Mouse (Mus musculus): Measurements from ENCODE around the gene Hspa12b. TPM values are rescaled to one million over a fixed set of nuclear protein-coding genes. Genes with fewer than 3 reads are reported as not detected.

Hspa12b gene
- total RNA-seq, 1 experiment from 2014 or later: not detected

DNA sequence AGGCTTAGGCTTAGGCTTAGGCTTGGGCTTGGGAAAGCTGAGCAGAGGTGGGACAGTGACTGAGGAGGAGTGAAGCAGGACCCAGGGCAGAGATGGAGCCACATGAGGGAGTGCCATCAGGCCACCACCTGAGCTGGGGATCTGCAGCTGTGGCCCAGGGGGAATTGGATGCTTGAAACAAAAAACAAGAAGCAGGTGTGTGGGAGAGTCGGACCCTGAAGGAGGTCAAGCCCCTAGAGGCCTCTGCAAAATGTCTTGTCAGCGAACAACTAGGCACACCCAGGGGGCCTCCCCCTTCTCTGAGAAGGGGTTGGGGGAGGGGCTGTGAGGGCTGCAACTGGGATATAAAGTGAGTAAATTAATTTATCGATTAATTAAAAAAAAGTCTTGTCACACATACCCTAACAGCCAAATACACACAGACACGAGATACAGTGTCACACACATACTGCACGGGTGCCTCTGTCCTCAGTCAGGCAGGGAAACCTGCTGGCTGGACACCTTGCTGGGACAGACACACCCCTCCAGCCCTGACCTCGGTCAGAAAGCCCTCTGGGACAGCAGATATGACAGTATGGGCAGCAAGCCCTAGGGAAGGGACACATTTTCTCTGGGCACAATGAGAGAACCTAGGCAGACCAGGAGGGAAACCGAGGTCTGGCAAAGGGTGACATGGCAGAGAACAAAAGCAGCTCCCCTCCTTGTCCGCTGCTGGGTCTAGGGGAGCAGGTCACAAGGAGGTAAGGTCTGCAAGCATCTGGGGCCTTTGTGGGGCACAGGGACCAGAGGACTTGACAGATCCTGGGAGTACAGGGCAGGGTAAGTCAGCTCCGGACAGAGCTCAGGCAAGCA is 890 bp upstream of the Hspa12b start:
- no peak for ATAC-seq (replicated peaks; ENCODE audit: insufficient number of reproducible peaks, low FRiP score, low TSS enrichment, poor library complexity, severe bottlenecking)

DNA sequence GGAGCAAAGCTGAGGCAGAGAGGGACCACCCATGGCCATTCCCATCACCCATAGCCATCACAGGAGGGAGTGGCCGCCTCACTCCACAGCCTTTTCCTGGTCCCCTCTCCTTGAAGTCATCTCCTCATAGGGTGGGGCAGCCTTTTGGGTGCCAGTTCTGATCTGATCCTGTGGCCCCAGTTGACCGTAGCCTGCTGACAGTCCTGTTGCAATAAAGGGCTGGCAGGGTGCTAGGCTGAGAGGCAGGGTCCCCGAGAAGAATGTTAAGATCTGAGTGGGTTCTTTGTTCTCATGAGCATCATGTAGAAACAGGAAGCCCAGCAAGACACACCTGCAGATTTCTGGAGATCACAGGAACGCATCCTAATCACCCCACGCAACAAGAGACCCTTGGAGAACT is 1.1 kb downstream of the Hspa12b start:
- ATAC-seq (replicated peaks; ENCODE audit: insufficient number of reproducible peaks, low FRiP score, low TSS enrichment, poor library complexity, severe bottlenecking): no peak

DNA sequence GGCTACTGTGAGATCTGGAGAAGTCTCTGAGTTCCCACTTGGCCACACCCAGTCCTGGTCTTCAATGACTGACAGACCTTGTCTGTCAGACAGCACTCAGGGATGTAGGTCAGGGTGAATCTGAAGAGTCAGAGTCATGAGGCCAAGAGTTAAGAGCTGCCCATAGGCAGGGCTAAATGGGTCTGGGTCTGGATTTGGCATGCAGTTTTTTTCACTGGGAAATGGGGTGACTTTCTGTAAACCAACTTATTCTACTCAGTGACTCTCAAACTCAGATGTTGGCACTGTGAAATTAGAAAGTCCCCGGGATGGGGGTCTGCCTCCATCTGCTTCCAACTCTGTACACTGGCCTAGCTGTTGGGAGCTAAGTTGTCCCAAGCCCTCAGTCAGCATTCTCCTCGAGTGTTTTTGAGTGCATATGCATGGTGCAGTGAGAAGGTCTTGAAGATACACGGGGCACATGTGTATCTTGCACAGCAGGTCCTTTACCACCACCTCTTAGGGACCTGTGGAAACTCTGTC is 1.6 kb downstream of the Hspa12b start:
- ATAC-seq (replicated peaks; ENCODE audit: insufficient number of reproducible peaks, low FRiP score, low TSS enrichment, poor library complexity, severe bottlenecking): no peak

DNA sequence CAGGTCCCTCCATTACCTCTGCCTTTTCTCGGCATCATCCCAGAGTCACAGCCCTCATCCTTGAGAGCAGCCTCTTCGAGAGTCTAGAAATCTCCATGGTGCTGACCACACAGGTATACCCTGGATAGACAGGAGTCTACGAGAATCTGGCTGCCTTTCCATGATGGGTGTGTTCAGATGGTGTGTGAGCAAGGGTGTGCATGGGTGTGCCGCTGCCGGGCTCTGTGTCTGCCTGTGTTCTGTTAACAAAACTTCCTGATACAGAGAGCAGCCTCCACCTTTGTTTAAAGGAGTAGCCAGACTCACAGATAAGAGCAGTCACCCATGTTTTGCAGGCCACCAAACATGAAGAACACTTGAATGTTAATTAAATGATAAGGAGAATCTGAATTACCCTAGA is 2.8 kb downstream of the Hspa12b start:
- no peak for ATAC-seq (replicated peaks; ENCODE audit: insufficient number of reproducible peaks, low FRiP score, low TSS enrichment, poor library complexity, severe bottlenecking)

DNA sequence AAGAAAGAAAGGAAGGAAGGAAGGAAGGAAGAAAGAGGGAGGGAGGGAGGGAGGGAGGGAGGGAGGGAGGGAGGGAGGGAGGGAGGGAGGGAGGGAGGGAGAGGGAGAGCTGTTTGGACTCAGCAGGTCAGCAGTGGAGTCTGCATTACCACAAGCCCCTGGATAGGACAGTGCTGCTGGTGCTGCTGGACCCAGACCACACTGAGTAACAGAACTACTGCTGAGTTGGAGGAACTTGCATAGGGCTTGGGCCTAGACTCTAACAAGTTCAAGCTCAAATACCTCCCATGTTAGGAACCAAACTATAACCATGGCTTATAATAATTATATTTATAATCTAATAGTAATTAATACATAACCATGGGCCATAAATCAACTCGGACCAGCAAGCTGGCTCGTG is 3.8 kb downstream of the Hspa12b start:
- ATAC-seq (replicated peaks; ENCODE audit: insufficient number of reproducible peaks, low FRiP score, low TSS enrichment, poor library complexity, severe bottlenecking): no peak

DNA sequence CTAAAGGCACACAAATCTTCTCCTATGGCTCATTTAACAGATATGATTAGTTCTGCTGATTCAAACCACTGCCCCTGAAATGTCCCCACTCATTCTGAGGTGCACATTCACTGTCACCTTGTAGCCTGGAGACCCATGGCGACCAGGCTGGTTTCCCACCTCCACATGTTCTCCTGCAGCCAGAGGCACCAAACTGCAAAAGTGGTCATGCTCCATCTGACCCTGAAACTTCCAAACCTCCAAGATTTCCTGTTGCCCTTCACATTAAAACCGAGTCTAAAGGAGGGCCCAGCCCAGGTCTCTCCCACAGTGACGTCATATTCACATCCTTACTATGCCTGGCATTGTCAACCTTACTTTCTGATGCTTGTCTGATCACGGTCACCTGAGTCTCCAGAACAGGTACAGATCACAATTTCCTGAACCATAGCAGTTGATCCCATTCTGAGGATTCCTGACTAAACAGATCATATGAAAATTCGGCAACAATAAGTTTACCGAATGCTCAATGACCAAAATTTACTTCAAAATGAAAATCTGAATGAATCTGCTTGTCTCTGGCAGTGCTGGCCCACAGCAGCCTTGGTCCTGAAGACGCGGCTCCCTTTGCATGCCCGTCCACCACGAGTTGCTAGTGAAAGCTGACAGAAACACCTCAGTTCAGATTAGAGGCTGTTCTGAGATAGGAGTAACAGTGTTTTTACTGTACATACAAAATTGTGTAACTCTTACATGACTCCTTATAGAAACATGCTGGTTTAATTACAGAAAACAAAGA is 5.2 kb downstream of the Hspa12b start:
- ATAC-seq (replicated peaks; ENCODE audit: insufficient number of reproducible peaks, low FRiP score, low TSS enrichment, poor library complexity, severe bottlenecking): no peak

DNA sequence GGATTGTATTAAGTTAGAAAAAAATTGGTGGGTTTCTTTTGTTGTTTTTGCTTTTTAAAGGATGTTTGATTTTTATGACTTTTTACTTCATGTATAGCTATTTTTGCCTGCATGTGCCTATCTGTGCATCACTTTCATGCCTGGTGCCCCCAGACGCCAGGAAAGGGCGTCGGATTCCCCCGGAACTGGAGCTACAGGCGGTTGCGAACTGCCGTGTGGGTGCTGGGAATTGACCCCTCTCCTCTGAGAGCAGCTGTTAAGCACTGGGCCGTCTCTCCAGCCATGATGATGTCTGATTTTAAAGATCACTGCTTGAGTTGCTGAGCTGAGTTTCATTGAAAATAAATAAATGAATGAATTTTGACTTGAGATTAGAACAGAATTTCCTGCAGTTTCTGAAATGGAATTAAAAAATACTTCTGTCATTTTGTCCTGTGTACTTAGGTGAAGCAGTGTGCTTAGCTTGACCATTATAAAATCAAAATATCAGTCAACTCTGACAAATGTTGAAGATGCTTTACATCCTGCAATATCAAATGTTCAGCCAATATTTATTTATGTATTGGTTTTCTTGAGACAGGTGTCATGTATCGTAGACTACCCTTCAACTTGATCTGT is 6.0 kb downstream of the Hspa12b start, which contains the start of gene Gm11037:
Gm11037 (plus strand) TSS at position 568 of the 618 bp plus-strand sequence.
- ATAC-seq (replicated peaks; ENCODE audit: insufficient number of reproducible peaks, low FRiP score, low TSS enrichment, poor library complexity, severe bottlenecking): no peak

DNA sequence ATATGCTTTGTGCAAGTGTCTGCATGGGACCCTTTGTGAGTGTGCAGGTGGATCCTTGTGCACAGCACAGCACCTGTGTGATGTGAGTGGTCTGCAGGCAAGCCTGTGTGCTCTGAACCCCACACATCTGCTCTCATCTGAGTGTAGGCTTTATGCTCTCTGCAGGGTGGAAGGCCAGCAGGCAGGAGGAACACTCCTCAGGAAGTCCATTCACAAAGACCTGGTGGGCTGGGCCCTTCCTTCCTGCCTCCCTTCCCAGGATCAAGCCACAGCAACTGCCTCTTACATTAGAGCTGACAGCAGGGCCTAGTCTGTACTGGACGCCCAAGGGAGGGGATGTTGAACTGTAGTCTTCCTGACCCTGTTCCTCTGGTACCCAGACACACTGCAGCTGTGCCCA is 7.3 kb downstream of the Hspa12b start:
- ATAC-seq (replicated peaks; ENCODE audit: insufficient number of reproducible peaks, low FRiP score, low TSS enrichment, poor library complexity, severe bottlenecking): no peak

DNA sequence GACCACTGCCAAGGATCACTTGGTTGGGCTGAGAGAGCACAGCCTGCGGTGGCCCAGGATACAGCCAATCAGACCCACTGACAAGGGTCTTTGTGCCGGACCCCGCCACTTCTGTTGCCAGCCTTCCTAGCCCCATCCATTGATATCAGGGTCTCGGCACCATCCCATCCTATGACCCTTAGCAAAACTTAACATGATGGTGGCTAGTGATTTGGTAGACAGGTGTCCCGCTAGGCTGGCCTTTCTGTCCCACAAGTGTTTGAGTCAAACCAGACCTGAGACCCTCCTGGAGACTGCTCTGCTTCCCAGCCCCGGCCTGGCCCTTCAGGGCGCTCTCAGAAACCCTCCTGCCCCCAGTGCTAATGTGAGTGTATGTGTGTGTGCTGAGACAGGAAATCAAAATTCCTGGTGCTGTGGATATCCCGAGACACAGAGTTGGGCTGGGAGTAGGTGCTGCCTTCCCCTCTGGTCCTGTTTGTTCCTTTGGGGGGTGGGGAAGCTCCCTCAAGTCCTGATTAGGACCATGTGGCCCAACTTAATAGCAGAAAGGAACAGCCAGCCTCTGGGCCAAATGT is 7.8 kb downstream of the Hspa12b start:
- no peak for ATAC-seq (replicated peaks; ENCODE audit: insufficient number of reproducible peaks, low FRiP score, low TSS enrichment, poor library complexity, severe bottlenecking)

DNA sequence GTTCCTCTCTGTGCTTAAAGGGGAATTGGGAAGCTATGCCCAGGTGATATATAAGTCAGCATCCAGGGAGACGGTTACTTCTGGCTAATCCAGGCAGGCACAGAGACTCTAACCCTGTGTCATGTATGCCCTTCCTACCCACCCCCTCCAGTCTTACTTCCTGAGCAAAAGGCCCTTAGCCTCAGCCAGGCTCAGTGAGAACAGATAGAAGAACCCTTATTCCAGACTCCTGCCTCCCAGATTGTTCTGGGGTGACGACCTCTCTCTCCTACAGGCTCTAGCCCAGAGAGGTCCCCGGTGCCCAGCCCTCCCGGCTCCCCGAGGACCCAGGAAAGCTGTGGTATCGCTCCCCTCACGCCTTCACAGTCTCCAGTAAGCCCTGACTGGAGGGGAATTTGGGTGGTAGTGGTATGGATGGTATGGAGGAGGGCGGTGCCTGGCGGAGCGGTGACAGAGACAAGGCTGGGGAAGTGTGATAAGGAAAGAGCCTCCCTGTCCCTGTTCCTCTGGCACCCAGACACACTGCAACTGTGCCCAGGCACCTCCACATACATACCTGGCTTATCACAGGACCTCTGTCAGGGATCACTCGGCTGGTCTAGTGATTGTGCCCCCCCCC is 8.6 kb downstream of the Hspa12b start:
- ATAC-seq (replicated peaks; ENCODE audit: insufficient number of reproducible peaks, low FRiP score, low TSS enrichment, poor library complexity, severe bottlenecking): no peak

DNA sequence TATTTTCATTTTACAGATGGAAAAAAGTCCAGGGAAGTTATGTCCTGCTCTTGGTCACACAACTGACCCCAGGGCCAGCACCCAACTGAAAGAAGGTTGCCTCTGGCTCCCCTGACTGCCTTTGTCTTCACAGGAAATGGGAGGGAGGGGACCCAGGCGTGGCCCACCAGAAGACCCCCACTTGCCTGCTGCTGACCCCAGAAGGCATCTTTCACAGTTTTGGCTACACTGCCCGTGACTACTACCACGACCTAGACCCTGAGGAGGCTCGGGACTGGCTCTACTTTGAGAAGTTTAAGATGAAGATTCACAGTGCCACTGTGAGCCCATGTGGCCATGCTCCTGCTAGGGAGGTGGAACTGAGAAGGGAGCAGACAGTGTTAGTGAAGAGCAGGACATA is 11.2 kb downstream of the Hspa12b start:
- ATAC-seq (replicated peaks; ENCODE audit: insufficient number of reproducible peaks, low FRiP score, low TSS enrichment, poor library complexity, severe bottlenecking): no peak

DNA sequence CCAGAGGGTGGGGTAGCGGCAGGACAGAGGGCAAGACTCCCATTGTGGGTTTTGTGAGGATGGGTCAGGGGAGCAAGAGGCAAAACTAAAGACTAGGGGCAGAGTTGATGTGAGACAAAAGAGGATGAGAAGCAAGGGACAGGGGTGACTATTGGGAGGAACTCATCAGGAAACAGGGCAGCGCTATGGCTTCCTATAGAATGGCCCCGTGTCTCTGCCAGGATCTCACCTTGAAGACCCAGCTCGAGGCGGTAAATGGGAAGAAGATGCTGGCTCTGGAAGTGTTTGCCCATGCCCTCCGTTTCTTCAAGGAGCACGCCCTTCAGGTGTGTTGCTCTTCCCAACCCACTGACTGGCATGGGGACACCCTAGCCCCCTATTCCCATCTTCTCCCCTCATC is 11.7 kb downstream of the Hspa12b start:
- no peak for ATAC-seq (replicated peaks; ENCODE audit: insufficient number of reproducible peaks, low FRiP score, low TSS enrichment, poor library complexity, severe bottlenecking)

DNA sequence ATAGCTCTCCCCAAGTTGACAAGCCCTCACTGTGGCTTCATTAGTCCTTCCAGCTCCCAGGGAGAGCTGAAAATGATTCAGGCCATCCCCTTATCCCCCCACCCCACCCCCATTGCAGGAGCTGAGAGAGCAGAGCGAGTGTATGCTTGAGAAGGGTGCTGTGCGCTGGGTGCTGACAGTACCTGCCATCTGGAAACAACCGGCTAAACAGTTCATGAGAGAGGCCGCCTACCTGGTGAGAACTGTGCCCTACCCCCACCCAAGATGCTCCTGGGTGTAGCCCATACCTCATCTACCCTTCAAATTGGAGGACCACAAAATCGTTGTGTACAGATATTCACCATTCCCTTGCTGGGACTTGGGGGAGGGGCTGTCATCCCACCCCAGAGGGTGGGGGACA is 12.2 kb downstream of the Hspa12b start:
- ATAC-seq (replicated peaks; ENCODE audit: insufficient number of reproducible peaks, low FRiP score, low TSS enrichment, poor library complexity, severe bottlenecking): no peak

DNA sequence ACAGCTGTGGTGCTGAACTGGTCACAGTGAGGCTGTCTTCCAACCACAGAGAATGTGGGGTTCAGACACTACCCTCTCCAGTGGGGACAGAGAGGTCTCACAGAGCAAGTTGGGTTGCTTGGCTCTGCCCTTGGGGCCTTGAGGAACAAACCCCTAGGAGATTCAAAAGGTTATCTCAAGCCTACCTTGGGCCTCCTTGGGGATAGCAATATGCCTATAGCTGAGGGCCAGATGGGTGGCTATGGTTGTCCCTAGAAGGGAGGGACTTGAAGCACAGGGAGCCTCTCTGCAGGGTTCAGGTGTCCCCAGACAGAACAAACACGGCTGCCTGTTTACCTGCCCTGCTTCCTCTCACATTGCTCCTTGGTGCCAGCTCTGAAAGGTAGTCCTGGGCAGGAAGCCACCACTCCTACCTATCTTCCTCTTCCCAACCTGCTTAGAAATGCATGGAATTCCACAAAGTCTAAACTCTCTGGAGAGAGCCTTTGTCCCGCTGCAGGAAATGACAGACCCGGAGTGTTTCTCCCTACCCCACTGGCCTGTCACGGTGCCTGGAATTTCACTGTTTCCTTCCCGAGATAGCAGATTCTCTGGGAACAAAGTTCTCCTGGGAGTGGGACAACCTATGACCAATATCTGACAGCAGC is 12.9 kb downstream of the Hspa12b start:
- no peak for ATAC-seq (replicated peaks; ENCODE audit: insufficient number of reproducible peaks, low FRiP score, low TSS enrichment, poor library complexity, severe bottlenecking)

DNA sequence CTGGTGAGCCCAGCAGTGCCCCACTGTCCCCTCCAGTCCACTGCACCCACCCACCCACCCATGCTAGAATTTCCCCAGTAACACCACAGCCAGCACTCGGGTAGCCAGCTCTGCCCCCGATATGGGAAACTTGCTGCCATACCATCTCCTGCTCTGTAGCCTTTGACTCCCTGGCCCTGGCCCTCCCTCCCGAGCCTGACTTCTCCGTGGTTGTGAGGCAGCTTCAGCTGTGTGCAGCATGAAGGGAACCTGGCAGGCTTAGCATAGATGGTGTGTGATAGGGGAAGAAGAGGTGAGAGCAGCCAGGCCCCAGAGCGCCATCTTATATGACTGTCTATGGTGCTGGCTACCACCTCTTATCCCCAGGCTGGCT is 13.4 kb downstream of the Hspa12b start:
- no peak for ATAC-seq (replicated peaks; ENCODE audit: insufficient number of reproducible peaks, low FRiP score, low TSS enrichment, poor library complexity, severe bottlenecking)

DNA sequence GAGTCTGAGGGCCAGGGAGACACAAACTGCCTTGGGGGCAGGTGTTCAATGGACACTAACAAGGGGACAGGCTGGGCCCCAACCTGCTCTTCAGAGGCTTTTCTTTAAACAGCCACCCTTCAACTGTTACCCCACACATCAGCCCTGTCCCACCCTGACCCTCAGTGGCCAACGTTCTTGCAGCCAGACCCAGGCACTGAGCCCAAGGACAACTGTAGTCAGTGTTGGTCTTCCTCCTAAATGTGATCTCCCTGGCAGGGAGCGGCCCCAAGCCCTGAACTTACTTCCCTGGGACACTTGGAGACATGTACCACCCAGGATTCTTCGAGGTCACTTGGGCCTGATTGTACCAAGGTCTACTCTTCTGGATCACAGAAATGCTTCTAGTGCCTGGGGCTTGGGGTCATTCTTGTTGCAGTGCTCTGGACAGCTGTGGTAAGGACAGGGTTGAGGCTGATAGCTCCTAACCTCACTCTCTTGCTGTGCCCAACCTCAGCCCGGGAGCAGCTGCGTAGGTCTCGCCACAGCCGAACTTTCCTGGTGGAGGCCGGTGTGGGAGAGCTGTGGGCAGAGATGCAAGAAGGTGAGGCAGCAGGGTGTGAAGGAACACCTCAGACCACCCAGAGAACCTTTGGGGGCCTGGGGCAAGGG is 14.4 kb downstream of the Hspa12b start:
- ATAC-seq (replicated peaks; ENCODE audit: insufficient number of reproducible peaks, low FRiP score, low TSS enrichment, poor library complexity, severe bottlenecking): no peak

DNA sequence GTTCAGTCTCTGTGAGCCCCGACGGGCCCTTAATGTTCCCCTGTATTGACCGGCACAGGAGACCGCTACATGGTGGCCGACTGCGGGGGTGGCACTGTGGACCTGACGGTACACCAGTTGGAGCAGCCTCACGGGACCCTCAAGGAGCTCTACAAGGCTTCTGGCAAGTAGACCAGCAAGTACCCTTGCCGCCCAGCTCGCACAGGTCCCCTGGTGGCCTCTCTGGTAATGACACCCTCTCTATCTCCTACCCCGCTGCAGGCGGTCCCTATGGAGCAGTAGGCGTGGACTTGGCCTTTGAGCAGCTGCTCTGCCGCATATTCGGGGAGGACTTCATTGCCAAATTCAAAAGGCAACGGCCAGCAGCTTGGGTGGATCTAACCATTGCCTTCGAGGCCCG is 15.5 kb downstream of the Hspa12b start:
- peak; percentile 55; the same call in 1 of the 2 replicates for ATAC-seq (replicated peaks; ENCODE audit: insufficient number of reproducible peaks, low FRiP score, low TSS enrichment, poor library complexity, severe bottlenecking)

Data from monocyte, adult 5-6 weeks (primary cell).